Mouse (Mus musculus): ENCODE measurements around the gene Catsperd. TPM values are rescaled to one million over a fixed set of nuclear protein-coding genes. Genes with fewer than 3 reads are reported as not detected.
A peak's percentile ranks its signal among the peaks of the same experiment; 100 is the strongest.

Gene Catsperd
- polyA plus RNA-seq (2012; rRNA removed), result 0.33 and 0.45 TPM in 2 replicates
- 0.39 and 0.54 TPM in 2 replicates for polyA plus RNA-seq (2014; fragmentation: Nextera tagmentation; extraction: Ambion mirVana)

DNA sequence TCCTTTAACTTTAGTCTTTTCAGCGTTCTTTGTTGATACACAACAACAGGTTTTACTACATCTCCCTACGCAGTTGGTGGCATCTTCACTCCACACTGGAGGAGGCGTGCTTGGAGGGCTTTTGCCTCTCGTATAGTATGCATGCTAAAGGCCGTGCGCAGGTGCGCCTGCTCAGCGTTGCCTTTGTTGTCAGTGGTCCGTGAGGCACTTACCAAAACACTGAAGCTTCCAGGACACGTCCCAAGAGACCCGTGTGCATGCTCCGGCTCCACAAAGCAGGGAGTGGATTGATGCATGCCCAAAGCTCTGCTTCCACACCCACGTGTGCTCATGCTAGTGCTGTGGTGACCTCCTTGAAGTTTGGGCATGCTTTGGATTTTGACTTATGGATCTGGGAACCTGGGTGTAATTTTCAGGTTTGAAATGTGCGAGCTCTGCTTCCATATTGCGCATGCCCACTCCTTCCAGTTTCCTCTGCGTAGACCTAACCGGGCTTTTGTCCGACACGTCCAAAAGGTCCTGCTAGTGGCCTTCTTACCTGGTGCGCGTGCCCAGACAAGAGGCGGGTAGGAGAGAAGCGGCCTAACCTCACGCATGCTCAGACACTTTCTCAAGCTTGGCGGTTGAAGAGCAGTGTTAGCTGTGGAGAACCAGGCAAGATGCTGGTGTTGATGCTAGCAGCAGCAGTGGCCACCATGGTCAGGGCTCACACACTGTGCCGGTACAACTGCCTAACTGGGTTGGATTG, at the start of gene Catsperd:
Gene Catsperd, plus strand, starts transcription at position 614 of the 748 bp plus-strand sequence.
- H3K4me1 ChIP-seq (replicated peaks; ENCODE audit: control insufficient read depth in 2 of 2, insufficient read depth in 2 of 2, low read length in 1 of 2), result peaks cover 15 to 18% of the 10 kb centered on the region in 2 experiments
- H3K27me3 ChIP-seq (ENCODE audit: control insufficient read depth, insufficient read depth, low read length), result no peaks in the 10 kb centered on the region; the same call in 1 of the 2 replicates
- 17% methylated on average over 26 of the region's 26 CpGs for WGBS (ENCODE audit: insufficient replicate concordance)
- DNase-seq (ENCODE audit: low read depth in 3 of 3, low spot score in 3 of 3) (no peak), ATAC-seq (ENCODE audit: insufficient read depth) (no peak)
- no peak within 1 kb of the TSS for H3K27ac ChIP-seq
- H3K9ac ChIP-seq (replicated peaks), result no peak within 1 kb of the TSS
- no peaks in the 10 kb centered on the region for H3K36me3 ChIP-seq (replicated peaks; ENCODE audit: control insufficient read depth, insufficient read depth, low read depth)
- H3K4me3 ChIP-seq (ENCODE audit: insufficient read depth in 1 of 2, low read depth in 2 of 2, low read length in 2 of 2), result peak within 1 kb of the TSS; percentile 83 to 91
- no peak for TF ChIP-seq CTCF (IDR thresholded peaks at IDR 0.05; ENCODE audit: low read depth)
- H3K4me2 ChIP-seq (ENCODE audit: low read depth), result peak within 1 kb of the TSS; percentile 88
- H3K9me3 ChIP-seq (ENCODE audit: control insufficient read depth, low read length), result no peaks in the 10 kb centered on the region

DNA sequence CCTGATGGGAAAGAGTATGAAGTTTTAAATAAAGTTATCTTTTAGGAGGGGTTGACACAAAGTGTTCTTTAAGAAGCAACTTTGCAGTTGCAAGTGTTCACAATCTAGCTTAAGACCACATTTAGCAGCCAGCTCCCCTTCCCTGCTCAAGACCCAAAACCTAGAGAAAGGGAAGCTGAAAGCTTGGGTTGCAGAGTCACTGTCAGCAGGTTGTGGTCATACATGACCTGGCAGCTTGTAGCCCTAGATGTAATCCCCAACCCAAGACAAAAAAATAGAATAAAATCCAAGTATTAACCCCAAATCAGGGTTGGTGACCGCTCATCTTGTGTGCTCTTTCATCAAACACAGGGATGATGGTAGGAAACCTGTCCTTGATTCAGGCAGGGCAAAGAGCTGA, 44.9 kb upstream of the Catsperd start:
- no peaks in the 10 kb centered on the region for H3K27me3 ChIP-seq (ENCODE audit: control insufficient read depth, insufficient read depth, low read length)
- peak overlapping the region; percentile 87 for H3K9ac ChIP-seq (replicated peaks)
- 58% methylated on average over 1 of the region's 1 CpGs for WGBS (ENCODE audit: insufficient replicate concordance)
- peaks cover 61% of the 10 kb centered on the region for H3K36me3 ChIP-seq (replicated peaks; ENCODE audit: control insufficient read depth, insufficient read depth, low read depth)
- H3K4me1 ChIP-seq (replicated peaks; ENCODE audit: control insufficient read depth in 2 of 2, insufficient read depth in 2 of 2, low read length in 1 of 2), result peaks cover 14 to 29% of the 10 kb centered on the region in 2 experiments
- TF ChIP-seq EP300 (IDR thresholded peaks at IDR 0.05; ENCODE audit: low read depth) (no peak), CTCF (IDR thresholded peaks at IDR 0.05; ENCODE audit: low read depth) (no peak)
- H3K9me3 ChIP-seq (ENCODE audit: control insufficient read depth, low read length), result no peaks in the 10 kb centered on the region
- peak overlapping the region; percentile 77 to 92 for H3K4me3 ChIP-seq (ENCODE audit: insufficient read depth in 1 of 2, low read depth in 2 of 2, low read length in 2 of 2)
- ATAC-seq (ENCODE audit: insufficient read depth) (no peak), DNase-seq (ENCODE audit: low read depth in 3 of 3, low spot score in 3 of 3) (no peak)
- peak overlapping the region; percentile 86 for H3K27ac ChIP-seq
- H3K4me2 ChIP-seq (ENCODE audit: low read depth), result peak overlapping the region; percentile 92

DNA sequence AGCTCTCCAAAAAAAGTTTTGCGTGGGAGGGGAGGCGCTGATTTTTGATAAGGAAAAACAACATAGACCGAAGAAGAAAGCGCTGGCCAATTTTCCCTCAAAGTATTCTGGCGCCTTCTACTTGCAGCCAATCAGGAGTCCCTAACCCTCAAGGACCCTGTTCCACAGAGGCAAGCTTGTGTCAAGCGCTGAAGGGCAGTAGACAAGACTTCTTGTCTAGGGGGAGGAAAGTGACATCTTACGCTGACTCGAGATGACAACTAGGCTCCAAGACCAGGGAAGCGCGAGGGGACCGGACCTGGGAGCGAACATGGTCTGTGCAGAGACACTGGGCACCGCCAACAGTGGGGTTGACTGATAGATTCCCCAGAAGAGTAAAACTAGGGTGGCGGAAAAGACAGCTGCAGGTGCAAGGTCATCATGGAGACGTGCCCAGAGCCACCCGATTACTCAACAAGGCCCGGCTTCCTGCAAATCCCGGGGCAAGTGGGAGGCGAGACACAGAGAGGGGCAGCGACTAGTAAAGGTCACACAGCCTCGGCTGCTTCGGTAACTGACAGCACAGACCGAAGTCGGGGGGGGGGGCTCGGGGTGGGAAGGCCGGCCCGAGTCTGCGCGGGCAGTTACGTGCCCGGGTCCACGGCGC, 44.2 kb upstream of the Catsperd start:
- peak; percentile 23 to 44 (median 35) for DNase-seq (ENCODE audit: low read depth in 3 of 3, low spot score in 3 of 3)
- Histone ChIP-seq H3K36me3 (replicated peaks; ENCODE audit: control insufficient read depth, insufficient read depth, low read depth) (peaks cover 61% of the 10 kb centered on the region), H3K4me2 (ENCODE audit: low read depth) (peak overlapping the region; percentile 92), H3K27ac (peak overlapping the region; percentile 86), H3K4me3 (ENCODE audit: insufficient read depth in 1 of 2, low read depth in 2 of 2, low read length in 2 of 2) (peak overlapping the region; percentile 77 to 92), H3K9ac (replicated peaks) (peak overlapping the region; percentile 87), H3K4me1 (replicated peaks; ENCODE audit: control insufficient read depth in 2 of 2, insufficient read depth in 2 of 2, low read length in 1 of 2) (peaks cover 14 to 29% of the 10 kb centered on the region in 2 experiments), H3K27me3 (ENCODE audit: control insufficient read depth, insufficient read depth, low read length) (no peaks in the 10 kb centered on the region), H3K9me3 (ENCODE audit: control insufficient read depth, low read length) (no peaks in the 10 kb centered on the region)
- no peak for ATAC-seq (ENCODE audit: insufficient read depth)
- TF ChIP-seq CTCF (IDR thresholded peaks at IDR 0.05; ENCODE audit: low read depth) (no peak), EP300 (IDR thresholded peaks at IDR 0.05; ENCODE audit: low read depth) (no peak)
- under 1% methylated on average over 33 of the region's 33 CpGs for WGBS (ENCODE audit: insufficient replicate concordance)

GRCm38 (mm10) chr17:56584257-56585130, 43.4 kb upstream of the Catsperd start, which contains the start of the genes Safb2 and Safb:
Gene Safb2 (minus strand): TSS chr17:56584585.
Gene Safb (plus strand): TSS chr17:56584825.
- under 1% methylated on average over 96 of the region's 101 CpGs for WGBS (ENCODE audit: insufficient replicate concordance)
- peak within 1 kb of the TSS; percentile 92 for H3K4me2 ChIP-seq (ENCODE audit: low read depth)

More at GRCm38 (mm10) chr17:56584257-56585130, 43.4 kb upstream of the Catsperd start, which contains the start of the genes Safb2 and Safb:
- H3K4me3 ChIP-seq (ENCODE audit: insufficient read depth in 1 of 2, low read depth in 2 of 2, low read length in 2 of 2), result peak within 1 kb of the TSS; percentile 77 to 100
- peak within 1 kb of the TSS; percentile 86 for H3K27ac ChIP-seq
- peak within 1 kb of the TSS; percentile 88 for H3K9ac ChIP-seq (replicated peaks)
- H3K9me3 ChIP-seq (ENCODE audit: control insufficient read depth, low read length), result no peaks in the 10 kb centered on the region
- ATAC-seq (ENCODE audit: insufficient read depth) (peak; percentile 93), DNase-seq (ENCODE audit: low read depth in 3 of 3, low spot score in 3 of 3) (peak; percentile 94 to 96 (median 96))
- H3K36me3 ChIP-seq (replicated peaks; ENCODE audit: control insufficient read depth, insufficient read depth, low read depth), result peaks cover 61% of the 10 kb centered on the region
- no peaks in the 10 kb centered on the region for H3K27me3 ChIP-seq (ENCODE audit: control insufficient read depth, insufficient read depth, low read length)
- H3K4me1 ChIP-seq (replicated peaks; ENCODE audit: control insufficient read depth in 2 of 2, insufficient read depth in 2 of 2, low read length in 1 of 2), result peaks cover 14 to 29% of the 10 kb centered on the region in 2 experiments
- no peak; the same call in 1 of the 2 replicates for TF ChIP-seq CTCF (IDR thresholded peaks at IDR 0.05; ENCODE audit: low read depth)
- TF ChIP-seq EP300 (IDR thresholded peaks at IDR 0.05; ENCODE audit: low read depth), result no peak
